Mouse (Mus musculus) MEL (cell line): Measurements from ENCODE around the gene 1190005I06Rik. TPM values are rescaled to one million over a fixed set of nuclear protein-coding genes. Genes with fewer than 3 reads are reported as not detected.

ENCODE experiments used
- DNase-seq: peaks from one replicate; pipeline ENCODE4 v3.0.0; 2011; ENCODE audit warnings: low read depth, low spot score
- H3K27ac ChIP-seq: 2 replicates; pipeline ENCODE4 v1.5.1; 2012; ENCODE audit warnings: low read depth, mild to moderate bottlenecking, control low read depth, low read length, moderate library complexity; ENCODE audit not compliant: control insufficient read depth
- H3K27me3 ChIP-seq, 2 experiments: fragments of 150-350 bp in 1 of 2; sonication (generic) in 1 of 2; 2 replicates each; pipeline ENCODE4 v1.6.1; 2012; ENCODE audit warnings: low read length in 2 of 2, mild to moderate bottlenecking in 2 of 2, improper control_type of control experiment in 1 of 2, moderate library complexity in 1 of 2; ENCODE audit not compliant: insufficient read depth in 2 of 2, control insufficient read depth in 1 of 2
- H3K36me3 ChIP-seq, 2 experiments: 2 replicates each; pipeline ENCODE4 v1.6.1; 2012 to 2014; ENCODE audit warnings: low read length in 2 of 2, improper control_type of control experiment in 1 of 2, inconsistent platforms in 1 of 2, mild to moderate bottlenecking in 1 of 2; ENCODE audit not compliant: insufficient read depth in 2 of 2, control insufficient read depth in 1 of 2
- H3K4me1 ChIP-seq, 2 experiments: fragments of 150-350 bp in 1 of 2; sonication (generic) in 1 of 2; 2 replicates each; pipeline ENCODE4 v1.6.1; 2012; ENCODE audit warnings: low read length in 2 of 2, improper control_type of control experiment in 1 of 2, mild to moderate bottlenecking in 1 of 2; ENCODE audit not compliant: insufficient read depth in 2 of 2, control insufficient read depth in 1 of 2
- H3K4me3 ChIP-seq, 2 experiments: fragments of 150-350 bp in 1 of 2; sonication (generic) in 1 of 2; 2 replicates each; pipeline ENCODE4 v1.5.1; 2012; ENCODE audit warnings: low read depth in 2 of 2, low read length in 2 of 2, mild to moderate bottlenecking in 2 of 2, moderate library complexity in 2 of 2, control low read depth in 1 of 2, improper control_type of control experiment in 1 of 2; ENCODE audit not compliant: control insufficient read depth in 1 of 2, insufficient read depth in 1 of 2
- H3K79me2 ChIP-seq: 2 replicates; pipeline ENCODE4 v1.6.1; 2012; ENCODE audit warnings: mild to moderate bottlenecking, low read length, moderate library complexity; ENCODE audit not compliant: control insufficient read depth, poor library complexity, insufficient read depth
- H3K9ac ChIP-seq: 2 replicates; pipeline ENCODE4 v1.6.1; 2012; ENCODE audit warnings: low read depth, mild to moderate bottlenecking, control low read depth, low read length, moderate library complexity; ENCODE audit not compliant: control insufficient read depth, poor library complexity, severe bottlenecking
- H3K9me3 ChIP-seq: fragments of 150-350 bp; sonication (generic); replicated peaks from 2 replicates; pipeline ENCODE4 v1.6.1; 2012; ENCODE audit warnings: mild to moderate bottlenecking, low read length, improper control_type of control experiment, moderate library complexity; ENCODE audit not compliant: insufficient read depth
- E2F4 ChIP-seq: IDR thresholded peaks from 2 replicates; pipeline ENCODE4 v1.6.1; 2011; ENCODE audit warnings: low read depth, low read length, improper control_type of control experiment, borderline replicate concordance
- ELF1 ChIP-seq: IDR thresholded peaks from 2 replicates; pipeline ENCODE4 v1.6.1; 2014; ENCODE audit warnings: low read depth, mild to moderate bottlenecking, inconsistent platforms, low read length, improper control_type of control experiment, moderate library complexity
- ETS1 ChIP-seq: IDR thresholded peaks from 2 replicates; pipeline ENCODE4 v1.6.1; 2012; ENCODE audit warnings: low read depth, mild to moderate bottlenecking, inconsistent platforms, low read length, improper control_type of control experiment, moderate library complexity
- GABPA ChIP-seq: IDR thresholded peaks from 2 replicates; pipeline ENCODE4 v1.6.1; 2012; ENCODE audit warnings: low read depth, mild to moderate bottlenecking, inconsistent platforms, low read length, improper control_type of control experiment, moderate library complexity
- KAT2A ChIP-seq: conservative IDR thresholded peaks from 2 replicates; pipeline ENCODE4 v1.6.1; 2012; ENCODE audit warnings: low read depth, low read length, improper control_type of control experiment, inconsistent platforms
- MAZ ChIP-seq: IDR thresholded peaks from 2 replicates; pipeline ENCODE4 v1.6.1; 2012; ENCODE audit warnings: low read depth, mild to moderate bottlenecking, inconsistent platforms, low read length, improper control_type of control experiment
- MXI1 ChIP-seq: IDR thresholded peaks from 2 replicates; pipeline ENCODE4 v1.6.1; 2011; ENCODE audit warnings: mild to moderate bottlenecking, low read depth, low read length, improper control_type of control experiment
- NRF1 ChIP-seq: IDR thresholded peaks from 2 replicates; pipeline ENCODE4 v1.6.1; 2014; ENCODE audit warnings: low read depth, mild to moderate bottlenecking, inconsistent platforms, low read length, improper control_type of control experiment, moderate library complexity; ENCODE audit not compliant: poor library complexity, insufficient read depth, severe bottlenecking
- POLR2A ChIP-seq, 2 experiments: IDR thresholded peaks; 2 replicates each; pipeline ENCODE4 v1.6.1; 2011 to 2012; ENCODE audit warnings: low read length in 2 of 2, mild to moderate bottlenecking in 2 of 2, control low read depth in 1 of 2, improper control_type of control experiment in 1 of 2, low read depth in 1 of 2, moderate library complexity in 1 of 2; ENCODE audit not compliant: control insufficient read depth in 1 of 2, insufficient read depth in 1 of 2, poor library complexity in 1 of 2
- RCOR1 ChIP-seq: IDR thresholded peaks from 2 replicates; pipeline ENCODE4 v1.6.1; 2012; ENCODE audit warnings: low read depth, mild to moderate bottlenecking, inconsistent platforms, low read length, improper control_type of control experiment
- SIN3A ChIP-seq: IDR thresholded peaks from 2 replicates; pipeline ENCODE4 v1.6.1; 2012; ENCODE audit warnings: low read length, improper control_type of control experiment, inconsistent platforms
- SMC3 ChIP-seq: IDR thresholded peaks from 2 replicates; pipeline ENCODE4 v1.6.1; 2011; ENCODE audit warnings: low read depth, low read length, improper control_type of control experiment
- TBP ChIP-seq: IDR thresholded peaks from 2 replicates; pipeline ENCODE4 v1.8.0; 2011; ENCODE audit warnings: low read depth, low read length, improper control_type of control experiment
- USF1 ChIP-seq: IDR thresholded peaks from 2 replicates; pipeline ENCODE4 v1.6.1; 2014; ENCODE audit warnings: low read depth, mild to moderate bottlenecking, inconsistent platforms, low read length, improper control_type of control experiment, moderate library complexity
- ZMIZ1 ChIP-seq: IDR thresholded peaks from 2 replicates; pipeline ENCODE4 v1.6.1; 2012; ENCODE audit warnings: low read depth, mild to moderate bottlenecking, inconsistent platforms, low read length, improper control_type of control experiment, moderate library complexity
- ZNF384 ChIP-seq: IDR thresholded peaks from 2 replicates; pipeline ENCODE4 v1.6.1; 2012; ENCODE audit warnings: low read depth, mild to moderate bottlenecking, inconsistent platforms, low read length, improper control_type of control experiment
- polyA plus RNA-seq, 2 experiments: library from polyadenylated mRNA; stranded (reverse) in 1 of 2; unstranded in 1 of 2; fragments of >175 nt in 1 of 2; fragments of >200 nt in 1 of 2; gene quantifications; 2 replicates each; pipeline versions ENCODE4 v1.2.1 to v1.2.4; 2012; ENCODE audit warnings: low replicate concordance in 2 of 2, low read depth in 1 of 2; ENCODE audit not compliant: insufficient read length in 2 of 2, insufficient read depth in 1 of 2, missing spikeins in 1 of 2
- total RNA-seq: library from RNA; depleted of rRNA; stranded (reverse); fragments of 300-350 nt; gene quantifications from 2 replicates; pipeline ENCODE4 v1.2.3, GENCODE M21; 2012

The 1190005I06Rik gene
- total and polyA plus RNA-seq, 3 experiments, result 2.1 to 2.3 TPM; not detected in 1

- H3K9ac ChIP-seq, result no peak overlapping the region
- H3K79me2 ChIP-seq, result no peaks in the 10 kb centered on the region
- no peak overlapping the region for H3K27ac ChIP-seq
- no peaks in the 10 kb centered on the region for H3K4me1 ChIP-seq
- no peaks in the 10 kb centered on the region for H3K27me3 ChIP-seq
- H3K9me3 ChIP-seq, result no peaks in the 10 kb centered on the region
- peaks cover 0 to 23% of the 10 kb centered on the region in 2 experiments; a peak in 2 of 4 replicates for H3K36me3 ChIP-seq
- H3K4me3 ChIP-seq, result no peak overlapping the region
- no peak for DNase-seq
- no peak for TF ChIP-seq ZMIZ1
- TF ChIP-seq SMC3, result no peak
- TF ChIP-seq ETS1, result no peak
- TF ChIP-seq POLR2A (IDR thresholded peaks at IDR 0.05; ENCODE audit: control insufficient read depth in 1 of 2, insufficient read depth in 1 of 2, low read depth in 1 of 2, low read length in 2 of 2, poor library complexity in 1 of 2), result 0 out of 4 replicates have a peak, but pooled peaks of 1 of the 2 experiments have one; percentile 25
Measured at GRCm38 (mm10) chr8:120575801-120576200, 71.6 kb downstream of the 1190005I06Rik start.

- Histone ChIP-seq H3K9me3 (no peaks in the 10 kb centered on the region), H3K4me3 (no peak overlapping the region), H3K36me3 (peaks cover 0 to 28% of the 10 kb centered on the region in 2 experiments; a peak in 2 of 4 replicates), H3K9ac (no peak overlapping the region), H3K27ac (no peak overlapping the region), H3K27me3 (no peaks in the 10 kb centered on the region)
- no peak for DNase-seq
- TF ChIP-seq E2F4 (no peak), RCOR1 (no peak), GABPA (no peak), ELF1 (no peak), ZNF384 (no peak), POLR2A (IDR thresholded peaks at IDR 0.05; ENCODE audit: control insufficient read depth in 1 of 2, insufficient read depth in 1 of 2, low read depth in 1 of 2, low read length in 2 of 2, poor library complexity in 1 of 2) (no peak; a peak in 1 of 4 replicates), TBP (no peak), KAT2A (no peak), NRF1 (no peak), MXI1 (no peak), SMC3 (no peak)
- TF ChIP-seq, all 39 proteins: peak for 0
- Histone ChIP-seq H3K79me2 (no peaks in the 10 kb centered on the region), H3K4me1 (no peaks in the 10 kb centered on the region)
Measured at GRCm38 (mm10) chr8:120574941-120575340, 72.5 kb downstream of the 1190005I06Rik start.

- no peaks in the 10 kb centered on the region for H3K9me3 ChIP-seq
- H3K36me3 ChIP-seq, result peaks cover 0 to 29% of the 10 kb centered on the region in 2 experiments; a peak in 2 of 4 replicates
- H3K4me1 ChIP-seq, result no peaks in the 10 kb centered on the region
- H3K27ac ChIP-seq, result no peak overlapping the region
- no peaks in the 10 kb centered on the region for H3K79me2 ChIP-seq
- H3K9ac ChIP-seq, result no peak overlapping the region
- no peak for DNase-seq
- no peaks in the 10 kb centered on the region for H3K27me3 ChIP-seq
- TF ChIP-seq USF1 (no peak), MAZ (no peak), SIN3A (no peak), ZNF384 (no peak), RCOR1 (no peak)
- no peak overlapping the region for H3K4me3 ChIP-seq
Measured at GRCm38 (mm10) chr8:120573866-120574265, 73.6 kb downstream of the 1190005I06Rik start.
